Mouse (Mus musculus): ENCODE measurements around the gene Ndrg4. TPM values are rescaled to one million over a fixed set of nuclear protein-coding genes. Genes with fewer than 3 reads are reported as not detected.

Ndrg4 gene
- polyA plus RNA-seq, 1 experiment from 2014 or later: 14.0 TPM

DNA sequence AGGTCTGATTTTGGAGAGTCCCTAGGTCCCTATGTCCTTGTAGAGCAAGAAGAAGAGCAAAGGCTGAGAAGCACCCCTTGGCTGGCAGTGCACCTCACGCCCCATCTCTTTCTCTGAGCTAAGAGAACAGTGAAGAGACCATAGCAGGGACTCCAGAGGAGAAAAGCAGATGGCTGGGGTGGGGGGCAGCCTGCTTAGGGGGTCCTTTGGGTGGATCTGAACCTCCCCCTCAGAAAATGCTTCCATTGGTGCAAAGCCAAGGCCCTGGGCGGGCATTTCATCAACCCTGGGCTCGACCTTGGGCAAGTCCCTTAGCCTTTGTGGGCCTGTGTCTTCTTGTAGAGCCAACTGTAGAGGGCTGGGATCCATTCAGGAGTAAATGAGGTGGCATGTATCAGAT is 27.8 kb downstream of the Ndrg4 start:
- no peak overlapping the region for H3K9ac ChIP-seq (replicated peaks)
- H3K4me1 ChIP-seq (replicated peaks): peaks cover 18% of the 10 kb centered on the region
- H3K9me3 ChIP-seq: no peaks in the 10 kb centered on the region
- no peak overlapping the region for H3K4me2 ChIP-seq
- 93% methylated on average over 3 of the region's 3 CpGs for WGBS
- H3K4me3 ChIP-seq (replicated peaks): no peak overlapping the region
- no peak for ATAC-seq (ENCODE audit: insufficient number of reproducible peaks, insufficient read depth, low FRiP score, low TSS enrichment, low read depth)
- 0 out of 2 replicates have a peak, but pooled peaks cover 3% of the 10 kb centered on the region for H3K36me3 ChIP-seq
- peaks cover 14% of the 10 kb centered on the region for H3K27me3 ChIP-seq
- no peak overlapping the region for H3K27ac ChIP-seq

DNA sequence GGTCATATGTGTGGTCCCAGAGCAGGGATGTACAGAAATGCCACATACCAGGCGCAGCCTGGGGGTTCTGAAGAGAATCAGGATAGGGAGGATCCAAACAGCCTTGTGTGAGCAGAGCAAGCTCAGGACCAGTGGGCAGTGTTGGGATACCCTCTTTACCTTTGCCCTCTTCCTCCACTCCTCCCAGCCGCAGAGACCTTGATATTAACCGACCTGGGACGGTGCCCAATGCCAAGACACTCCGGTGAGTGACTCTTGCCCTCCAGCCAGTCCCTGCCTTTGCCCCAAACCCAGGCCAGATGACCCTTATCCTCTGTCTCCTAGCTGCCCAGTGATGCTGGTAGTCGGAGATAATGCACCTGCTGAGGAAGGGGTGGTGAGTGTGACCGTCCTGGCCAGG is 32.8 kb downstream of the Ndrg4 start:
- no peaks in the 10 kb centered on the region for H3K9me3 ChIP-seq
- H3K4me3 ChIP-seq (replicated peaks): no peak overlapping the region
- no peak overlapping the region for H3K4me2 ChIP-seq
- whole genome bisulfite sequencing: 81% methylated on average over 7 of the region's 7 CpGs
- no peak overlapping the region for H3K9ac ChIP-seq (replicated peaks)
- no peak overlapping the region for H3K27ac ChIP-seq
- ATAC-seq (ENCODE audit: insufficient number of reproducible peaks, insufficient read depth, low FRiP score, low TSS enrichment, low read depth): no peak
- no peaks in the 10 kb centered on the region for H3K4me1 ChIP-seq (replicated peaks)
- no peaks in the 10 kb centered on the region for H3K27me3 ChIP-seq
- 0 out of 2 replicates have a peak, but pooled peaks cover 3% of the 10 kb centered on the region for H3K36me3 ChIP-seq

DNA sequence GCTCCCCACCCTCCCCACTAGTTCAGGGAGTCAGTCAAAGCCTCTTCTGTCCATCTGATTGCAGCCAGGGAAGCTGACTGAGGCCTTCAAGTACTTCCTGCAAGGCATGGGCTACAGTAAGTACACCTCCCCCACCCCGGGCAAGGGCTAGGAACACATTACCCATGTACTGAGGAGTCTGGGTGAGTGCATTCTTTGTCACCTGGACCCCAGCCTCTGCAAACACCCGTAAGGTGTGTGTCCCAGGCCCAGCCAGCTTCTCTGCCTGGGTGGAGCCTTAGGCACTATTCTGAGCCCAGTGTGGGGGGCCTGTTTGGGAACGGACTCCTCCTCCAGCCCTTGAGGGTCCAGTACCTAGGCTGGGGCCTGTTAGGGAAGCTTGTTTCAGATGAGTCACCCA is 34.2 kb downstream of the Ndrg4 start:
- Histone ChIP-seq H3K4me1 (replicated peaks) (0 out of 2 replicates have a peak, but pooled peaks cover 2% of the 10 kb centered on the region), H3K4me2 (no peak overlapping the region), H3K27ac (no peak overlapping the region), H3K9ac (replicated peaks) (no peak overlapping the region), H3K4me3 (replicated peaks) (no peak overlapping the region), H3K9me3 (no peaks in the 10 kb centered on the region), H3K27me3 (no peaks in the 10 kb centered on the region), H3K36me3 (0 out of 2 replicates have a peak, but pooled peaks cover 3% of the 10 kb centered on the region)
- WGBS: 66% methylated on average over 3 of the region's 3 CpGs
- no peak for ATAC-seq (ENCODE audit: insufficient number of reproducible peaks, insufficient read depth, low FRiP score, low TSS enrichment, low read depth)

DNA sequence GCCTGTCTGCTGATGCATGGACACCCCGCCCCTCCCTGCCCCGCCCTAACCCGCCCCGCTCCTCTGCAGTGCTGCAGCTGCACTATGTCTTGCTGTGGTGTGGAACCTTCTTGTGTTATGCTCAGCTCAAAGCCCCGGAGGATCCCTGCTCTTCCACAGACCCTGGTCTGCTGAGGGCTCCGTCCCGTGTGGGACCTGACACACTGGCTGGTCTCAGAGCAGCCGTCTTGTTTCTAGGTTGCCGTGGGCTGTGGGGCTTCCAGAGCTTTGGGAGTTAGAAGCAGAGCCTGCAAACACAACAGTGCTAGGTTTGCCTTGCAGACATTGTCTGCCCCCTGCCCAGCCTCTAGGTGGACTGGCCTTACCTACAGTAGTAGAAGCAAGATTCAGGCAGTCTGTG is 35.6 kb downstream of the Ndrg4 start:
- Histone ChIP-seq H3K27ac (no peak overlapping the region), H3K9me3 (no peaks in the 10 kb centered on the region), H3K4me3 (replicated peaks) (no peak overlapping the region), H3K36me3 (no peaks in the 10 kb centered on the region), H3K4me1 (replicated peaks) (peaks cover 14% of the 10 kb centered on the region), H3K27me3 (no peaks in the 10 kb centered on the region), H3K9ac (replicated peaks) (no peak overlapping the region), H3K4me2 (no peak overlapping the region)
- ATAC-seq (ENCODE audit: insufficient number of reproducible peaks, insufficient read depth, low FRiP score, low TSS enrichment, low read depth): no peak
- WGBS: 80% methylated on average over 9 of the region's 9 CpGs

DNA sequence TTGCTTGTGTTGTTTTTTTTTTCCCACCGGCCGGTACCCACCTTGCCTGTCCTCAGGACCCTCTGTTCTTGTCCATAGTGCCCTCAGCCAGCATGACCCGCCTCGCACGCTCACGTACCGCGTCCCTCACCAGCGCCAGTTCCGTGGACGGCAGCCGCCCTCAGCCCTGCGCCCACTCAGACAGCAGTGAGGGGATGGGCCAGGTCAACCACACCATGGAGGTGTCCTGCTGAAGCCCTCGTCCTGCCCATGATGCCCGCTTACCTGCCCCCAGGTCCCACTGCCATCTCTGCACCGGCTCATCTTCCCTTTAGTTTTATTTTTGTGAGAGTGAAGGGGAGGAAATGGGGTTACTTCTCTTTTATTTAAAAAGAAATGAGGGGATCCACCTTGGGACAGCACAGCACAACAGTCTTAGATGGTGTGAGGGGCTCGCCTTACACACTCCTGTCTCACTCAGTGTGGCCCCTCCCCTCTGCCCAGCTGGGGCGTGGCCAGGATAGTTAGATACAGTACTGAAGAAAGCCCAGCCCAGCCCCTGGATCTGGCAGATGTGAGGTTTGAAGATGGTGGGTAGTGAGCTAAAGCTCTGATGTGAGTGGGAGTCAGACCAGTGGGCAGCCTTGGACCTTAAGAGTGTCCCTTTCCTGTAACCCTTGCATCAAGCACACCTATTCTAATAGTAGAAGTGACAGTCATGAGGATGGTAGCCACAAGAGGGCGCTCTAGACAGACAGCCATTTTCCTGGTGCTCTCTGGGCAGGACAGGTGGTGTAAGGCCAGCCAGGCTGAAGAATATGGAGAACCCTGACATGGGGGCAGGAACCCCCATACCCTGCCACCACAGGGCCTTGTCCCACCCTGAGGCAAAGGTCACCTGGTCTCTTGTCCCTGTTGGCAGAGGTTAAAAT is 36.6 kb downstream of the Ndrg4 start:
- no peak overlapping the region for H3K4me3 ChIP-seq (replicated peaks)
- H3K4me2 ChIP-seq: no peak overlapping the region
- peaks cover 9% of the 10 kb centered on the region for H3K36me3 ChIP-seq
- ATAC-seq (ENCODE audit: insufficient number of reproducible peaks, insufficient read depth, low FRiP score, low TSS enrichment, low read depth): peak; percentile 57
- H3K27ac ChIP-seq: no peak overlapping the region
- WGBS: 79% methylated on average over 19 of the region's 19 CpGs
- H3K4me1 ChIP-seq (replicated peaks): peaks cover 14% of the 10 kb centered on the region
- no peaks in the 10 kb centered on the region for H3K9me3 ChIP-seq
- no peaks in the 10 kb centered on the region for H3K27me3 ChIP-seq
- no peak overlapping the region for H3K9ac ChIP-seq (replicated peaks)

DNA sequence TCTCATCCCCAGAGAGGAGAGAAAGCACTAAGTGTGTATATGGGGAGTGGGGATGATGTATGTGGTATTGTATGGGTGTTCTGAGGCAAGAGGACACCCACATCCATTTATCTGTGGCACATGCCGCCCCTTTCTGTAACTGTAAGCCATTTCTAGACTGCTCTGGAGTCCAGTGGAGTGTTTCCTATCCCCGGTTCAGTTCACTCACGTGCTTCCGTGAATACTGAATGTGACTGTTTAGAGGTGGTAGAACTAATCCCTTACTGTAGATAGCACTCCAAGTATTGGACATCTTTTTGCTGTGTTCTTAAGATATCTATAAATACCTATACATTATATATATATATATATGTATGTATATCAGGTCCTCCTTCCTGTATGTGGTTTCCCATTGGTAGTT is 37.6 kb downstream of the Ndrg4 start:
- Histone ChIP-seq H3K4me1 (replicated peaks) (peaks cover 14% of the 10 kb centered on the region), H3K36me3 (peaks cover 19% of the 10 kb centered on the region), H3K9me3 (no peaks in the 10 kb centered on the region), H3K4me2 (no peak overlapping the region), H3K27ac (no peak overlapping the region), H3K27me3 (no peaks in the 10 kb centered on the region), H3K9ac (replicated peaks) (no peak overlapping the region), H3K4me3 (replicated peaks) (no peak overlapping the region)
- no peak for ATAC-seq (ENCODE audit: insufficient number of reproducible peaks, insufficient read depth, low FRiP score, low TSS enrichment, low read depth)
- 90% methylated on average over 4 of the region's 4 CpGs for WGBS

DNA sequence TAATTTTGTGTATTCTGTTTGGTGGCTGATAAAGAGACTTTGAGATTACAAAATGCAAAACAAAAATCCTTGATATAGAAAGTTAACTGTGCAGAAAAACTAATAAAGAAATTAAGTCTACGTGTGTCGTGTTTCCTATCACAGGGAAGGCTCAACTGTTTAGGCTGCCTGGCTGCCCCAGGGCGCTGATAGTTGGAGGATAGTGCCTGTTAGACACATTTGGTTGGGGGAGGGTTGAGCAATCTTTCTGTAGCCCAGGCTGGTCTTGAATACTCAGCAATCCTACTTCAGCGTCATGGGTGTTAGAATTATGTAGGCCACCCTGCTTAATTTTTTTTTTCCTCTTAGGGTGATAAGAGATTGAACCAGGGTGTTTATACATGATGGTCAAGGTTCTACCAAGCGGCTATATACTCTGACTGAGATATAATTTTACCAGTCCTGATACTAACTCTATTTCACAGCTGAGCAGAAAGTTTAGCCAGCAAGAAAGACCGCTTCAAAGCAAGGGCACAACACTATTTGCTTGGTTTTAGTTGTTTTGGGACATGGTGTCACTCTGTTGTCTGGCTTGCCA is 38.1 kb downstream of the Ndrg4 start:
- Histone ChIP-seq H3K4me1 (replicated peaks) (peaks cover 14% of the 10 kb centered on the region), H3K27me3 (no peaks in the 10 kb centered on the region), H3K27ac (no peak overlapping the region), H3K4me3 (replicated peaks) (peak overlapping the region; percentile 91), H3K9ac (replicated peaks) (no peak overlapping the region), H3K36me3 (peaks cover 25% of the 10 kb centered on the region), H3K4me2 (peak overlapping the region; percentile 87), H3K9me3 (no peaks in the 10 kb centered on the region)
- ATAC-seq (ENCODE audit: insufficient number of reproducible peaks, insufficient read depth, low FRiP score, low TSS enrichment, low read depth): no peak
- WGBS: 90% methylated on average over 6 of the region's 6 CpGs

DNA sequence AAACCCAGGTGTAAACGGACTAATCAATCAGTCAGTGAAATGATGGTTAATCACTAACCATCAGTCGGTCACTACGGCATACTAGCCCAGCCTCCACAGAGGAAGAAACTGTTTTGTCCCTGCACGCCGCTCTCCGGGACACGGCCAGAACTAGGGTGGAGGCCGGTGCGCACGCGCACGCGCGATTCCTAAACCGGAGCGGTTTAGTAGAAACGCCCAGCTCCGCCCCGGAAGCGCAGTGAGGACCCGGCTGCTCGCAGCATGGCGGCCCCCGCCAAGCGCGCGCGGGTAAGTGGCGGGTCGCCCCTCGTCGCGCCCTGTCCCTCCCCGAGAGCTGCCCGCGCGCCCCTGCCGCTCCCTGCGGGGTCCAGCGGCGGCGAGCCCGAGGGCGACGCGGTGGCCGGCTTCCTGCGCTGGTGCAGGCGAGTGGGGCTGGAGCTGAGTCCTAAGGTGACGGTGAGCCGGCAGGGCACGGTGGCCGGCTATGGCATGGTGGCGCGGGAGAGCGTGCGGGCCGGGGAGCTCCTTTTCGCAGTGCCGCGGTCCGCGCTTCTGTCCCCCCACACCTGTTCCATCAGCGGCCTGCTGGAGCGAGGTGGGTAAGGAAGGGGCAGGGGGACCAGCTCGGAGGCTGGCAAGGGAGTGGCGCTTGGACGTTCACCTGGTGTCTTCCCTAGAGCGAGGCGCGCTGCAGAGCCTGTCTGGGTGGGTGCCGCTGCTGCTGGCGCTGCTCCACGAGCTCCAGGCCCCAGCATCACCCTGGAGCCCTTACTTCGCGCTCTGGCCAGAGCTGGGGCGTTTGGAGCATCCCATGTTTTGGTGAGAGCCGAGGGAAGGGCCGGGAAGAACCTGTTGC is 39.1 kb downstream of the Ndrg4 start, which contains the start of gene Setd6:
Setd6 (plus strand) TSS at position 206 of the 856 bp plus-strand sequence.
- Histone ChIP-seq H3K4me1 (replicated peaks) (peaks cover 14% of the 10 kb centered on the region), H3K4me3 (replicated peaks) (peak within 1 kb of the TSS; percentile 91), H3K4me2 (peak within 1 kb of the TSS; percentile 87), H3K9ac (replicated peaks) (peak within 1 kb of the TSS; percentile 85), H3K27me3 (no peaks in the 10 kb centered on the region), H3K9me3 (no peaks in the 10 kb centered on the region), H3K27ac (peak within 1 kb of the TSS; percentile 78), H3K36me3 (peaks cover 34% of the 10 kb centered on the region)
- ATAC-seq (ENCODE audit: insufficient number of reproducible peaks, insufficient read depth, low FRiP score, low TSS enrichment, low read depth): peak; percentile 79
- WGBS: under 1% methylated on average over 67 of the region's 79 CpGs

DNA sequence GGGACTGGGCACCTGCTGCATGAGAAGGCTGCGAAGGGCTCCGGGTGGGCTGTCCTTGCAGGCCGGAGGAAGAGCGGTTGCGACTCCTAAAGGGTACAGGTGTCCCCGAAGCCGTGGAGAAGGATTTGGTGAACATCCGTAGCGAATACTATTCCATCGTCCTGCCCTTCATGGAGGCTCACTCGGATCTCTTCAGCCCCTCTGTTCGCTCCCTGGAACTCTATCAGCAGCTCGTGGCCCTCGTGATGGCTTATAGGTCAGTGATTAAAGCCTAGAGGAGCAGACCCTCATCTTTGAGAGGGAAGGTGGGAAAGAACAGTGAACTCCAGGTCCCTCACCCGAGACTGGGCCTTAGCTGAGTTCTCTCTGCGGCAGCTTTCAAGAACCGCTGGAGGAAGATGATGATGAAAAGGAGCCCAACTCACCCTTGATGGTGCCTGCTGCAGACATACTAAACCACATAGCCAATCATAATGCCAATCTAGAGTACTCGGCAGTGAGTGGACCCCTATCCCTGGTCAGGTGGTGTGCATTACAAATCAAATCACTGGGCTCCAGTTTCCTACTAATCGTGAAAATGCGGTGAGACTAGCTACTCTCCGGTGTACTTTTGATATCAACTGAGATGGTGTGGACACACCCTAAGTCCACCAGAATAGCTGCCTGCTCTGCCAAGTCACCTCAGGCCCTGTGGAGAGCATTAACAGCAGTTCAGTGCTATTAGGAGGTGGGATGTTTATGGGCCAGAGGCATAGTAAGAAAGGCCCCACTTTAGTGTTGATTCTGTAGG is 40.0 kb downstream of the Ndrg4 start:
- Histone ChIP-seq H3K4me2 (peak overlapping the region; percentile 87), H3K4me1 (replicated peaks) (peaks cover 14% of the 10 kb centered on the region), H3K9me3 (no peaks in the 10 kb centered on the region), H3K4me3 (replicated peaks) (peak overlapping the region; percentile 91), H3K27me3 (no peaks in the 10 kb centered on the region), H3K36me3 (peaks cover 42% of the 10 kb centered on the region), H3K9ac (replicated peaks) (peak overlapping the region; percentile 85), H3K27ac (peak overlapping the region; percentile 78)
- no peak for ATAC-seq (ENCODE audit: insufficient number of reproducible peaks, insufficient read depth, low FRiP score, low TSS enrichment, low read depth)
- 19% methylated on average over 21 of the region's 21 CpGs for WGBS

DNA sequence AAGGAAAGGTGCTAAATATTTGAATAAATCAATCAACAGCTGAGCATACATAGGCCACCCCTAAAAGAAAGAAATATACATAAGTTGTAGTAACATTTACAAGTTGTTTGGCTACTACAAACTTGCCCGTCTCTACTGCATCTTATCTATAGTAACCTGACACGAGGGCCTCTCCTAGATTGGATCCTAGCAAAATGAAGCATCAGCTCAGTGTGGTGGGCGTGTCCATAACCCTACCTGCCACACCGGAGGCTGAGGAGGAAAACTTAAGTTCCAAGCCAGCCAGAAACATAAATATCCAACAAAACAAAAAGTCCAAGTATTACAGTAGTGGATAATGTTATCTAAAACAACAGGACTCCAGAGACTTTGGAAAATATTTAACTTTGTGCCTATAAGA is 50.8 kb downstream of the Ndrg4 start:
- H3K27ac ChIP-seq: no peak overlapping the region
- 85% methylated on average over 4 of the region's 4 CpGs for WGBS

More for the DNA sequence above, 50.8 kb downstream of the Ndrg4 start:
- Histone ChIP-seq H3K4me3 (replicated peaks) (no peak overlapping the region), H3K4me1 (replicated peaks) (no peaks in the 10 kb centered on the region), H3K36me3 (peaks cover 91% of the 10 kb centered on the region), H3K4me2 (no peak overlapping the region), H3K27me3 (no peaks in the 10 kb centered on the region), H3K9me3 (no peaks in the 10 kb centered on the region), H3K9ac (replicated peaks) (no peak overlapping the region)
- ATAC-seq (ENCODE audit: insufficient number of reproducible peaks, insufficient read depth, low FRiP score, low TSS enrichment, low read depth): no peak

All from limb, embryonic 12.5 days (tissue).